Mouse (Mus musculus): ENCODE data around the gene Eno4. TPM values are rescaled to one million over a fixed set of nuclear protein-coding genes. Genes with fewer than 3 reads are reported as not detected.

Gene Eno4
- polyA plus RNA-seq, 1 experiment from 2014 or later, result not detected

GRCm38 (mm10) chr19:58945959-58946358, 2.7 kb downstream of the Eno4 start:
- H3K79me2 ChIP-seq (ENCODE audit: inconsistent target), result no peaks in the 10 kb centered on the region
- 86% methylated on average over 7 of the region's 7 CpGs for WGBS (ENCODE audit: missing documents)
- no peak overlapping the region for H3K27ac ChIP-seq
- H3K4me3 ChIP-seq (ENCODE audit: inconsistent target), result no peak overlapping the region
- H3K36me3 ChIP-seq (ENCODE audit: inconsistent target), result no peaks in the 10 kb centered on the region

DNA sequence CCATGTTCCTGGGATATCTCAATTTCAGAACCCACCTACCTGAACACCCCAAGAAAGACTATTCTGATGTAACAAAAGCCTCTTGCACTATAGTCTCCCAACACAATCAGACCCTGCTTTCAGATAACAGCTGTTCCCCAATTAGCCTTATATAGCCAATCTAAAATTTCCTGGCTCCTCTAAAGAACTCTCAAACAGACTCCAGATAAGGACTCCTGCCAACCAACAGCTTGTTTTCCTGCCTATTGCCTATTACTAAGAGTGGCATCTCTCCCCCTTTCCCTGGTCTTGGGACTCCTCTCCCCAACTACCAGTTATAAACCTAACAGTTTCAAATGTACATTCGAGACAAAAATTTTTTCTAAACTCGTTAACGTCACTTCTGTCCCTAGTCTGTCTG, 8.3 kb downstream of the Eno4 start:
- no peaks in the 10 kb centered on the region for H3K79me2 ChIP-seq (ENCODE audit: inconsistent target)
- WGBS (ENCODE audit: missing documents), result 93% methylated on average over 3 of the region's 3 CpGs
- H3K36me3 ChIP-seq (ENCODE audit: inconsistent target), result no peaks in the 10 kb centered on the region
- H3K4me3 ChIP-seq (ENCODE audit: inconsistent target), result no peak overlapping the region
- no peak overlapping the region for H3K27ac ChIP-seq

GRCm38 (mm10) chr19:58952236-58952635, 9.0 kb downstream of the Eno4 start:
- no peaks in the 10 kb centered on the region for H3K79me2 ChIP-seq (ENCODE audit: inconsistent target)
- no peaks in the 10 kb centered on the region for H3K36me3 ChIP-seq (ENCODE audit: inconsistent target)
- H3K4me3 ChIP-seq (ENCODE audit: inconsistent target), result no peak overlapping the region
- WGBS (ENCODE audit: missing documents), result 71% methylated on average over 9 of the region's 13 CpGs
- no peak overlapping the region for H3K27ac ChIP-seq

DNA sequence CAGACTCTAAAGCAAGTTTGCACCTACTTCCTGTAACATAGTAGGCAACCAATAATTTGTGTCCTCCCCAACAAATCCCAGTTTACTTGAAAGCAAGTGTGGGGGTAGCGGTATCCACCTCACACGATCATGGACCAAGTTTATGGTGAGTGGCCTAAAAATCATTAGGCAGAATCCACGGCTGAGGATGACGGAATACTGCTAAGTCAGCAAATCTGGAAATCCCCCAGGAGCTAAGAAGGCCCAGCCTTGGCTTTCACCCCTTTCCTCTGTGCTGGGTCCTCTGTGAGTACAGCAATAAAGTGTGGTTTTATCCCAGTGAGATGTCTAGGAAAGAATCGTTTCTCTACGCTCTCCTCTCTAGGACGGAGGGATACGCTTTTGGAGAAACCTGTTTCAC, 11.6 kb downstream of the Eno4 start:
- H3K4me3 ChIP-seq (ENCODE audit: inconsistent target), result no peak overlapping the region
- no peak overlapping the region for H3K27ac ChIP-seq
- WGBS (ENCODE audit: missing documents), result 92% methylated on average over 8 of the region's 8 CpGs
- no peaks in the 10 kb centered on the region for H3K79me2 ChIP-seq (ENCODE audit: inconsistent target)
- H3K36me3 ChIP-seq (ENCODE audit: inconsistent target), result no peaks in the 10 kb centered on the region

- no peak overlapping the region for H3K27ac ChIP-seq
- H3K79me2 ChIP-seq (ENCODE audit: inconsistent target), result no peaks in the 10 kb centered on the region
- H3K4me3 ChIP-seq (ENCODE audit: inconsistent target), result no peak overlapping the region
- 93% methylated on average over 8 of the region's 8 CpGs for WGBS (ENCODE audit: missing documents)
- H3K36me3 ChIP-seq (ENCODE audit: inconsistent target), result no peaks in the 10 kb centered on the region
Measured at GRCm38 (mm10) chr19:58963011-58963410, 19.8 kb downstream of the Eno4 start.

GRCm38 (mm10) chr19:58968731-58969506, 25.7 kb downstream of the Eno4 start:
- no peak overlapping the region for H3K27ac ChIP-seq
- 72% methylated on average over 15 of the region's 15 CpGs for WGBS (ENCODE audit: missing documents)
- H3K79me2 ChIP-seq (ENCODE audit: inconsistent target), result no peaks in the 10 kb centered on the region
- no peak overlapping the region for H3K4me3 ChIP-seq (ENCODE audit: inconsistent target)
- 0 out of 2 replicates have a peak, but pooled peaks cover 12% of the 10 kb centered on the region for H3K36me3 ChIP-seq (ENCODE audit: inconsistent target)

- H3K36me3 ChIP-seq (ENCODE audit: inconsistent target), result peaks cover 26% of the 10 kb centered on the region; the same call in 1 of the 2 replicates
- H3K4me3 ChIP-seq (ENCODE audit: inconsistent target), result no peak overlapping the region
- no peaks in the 10 kb centered on the region for H3K79me2 ChIP-seq (ENCODE audit: inconsistent target)
- 86% methylated on average over 13 of the region's 13 CpGs for WGBS (ENCODE audit: missing documents)
- H3K27ac ChIP-seq, result no peak overlapping the region
Measured at GRCm38 (mm10) chr19:58970826-58971225, 27.6 kb downstream of the Eno4 start.

DNA sequence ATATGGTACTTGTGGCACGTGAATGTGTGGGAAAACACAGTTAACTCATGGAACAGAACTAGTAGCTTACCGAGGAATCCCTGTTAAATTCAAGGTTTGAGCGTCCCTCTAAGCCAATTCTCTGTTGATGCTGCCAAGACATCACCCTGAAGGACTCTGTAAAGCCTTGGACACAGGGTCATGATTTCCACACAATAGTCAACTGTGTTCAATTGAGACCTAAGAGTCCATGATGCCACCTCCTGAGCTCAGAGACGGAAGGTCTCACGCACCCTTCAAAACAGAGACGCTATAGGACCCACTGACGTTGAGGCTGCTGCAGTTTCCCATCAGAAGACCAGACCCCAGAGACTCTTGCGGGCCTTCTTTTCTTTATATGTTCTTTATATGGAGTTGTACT, 30.9 kb downstream of the Eno4 start:
- Histone ChIP-seq H3K79me2 (ENCODE audit: inconsistent target) (no peaks in the 10 kb centered on the region), H3K4me3 (ENCODE audit: inconsistent target) (no peak overlapping the region), H3K27ac (no peak overlapping the region), H3K36me3 (ENCODE audit: inconsistent target) (peaks cover 26% of the 10 kb centered on the region; the same call in 1 of the 2 replicates)
- 93% methylated on average over 8 of the region's 8 CpGs for WGBS (ENCODE audit: missing documents)

- Histone ChIP-seq H3K4me3 (ENCODE audit: inconsistent target) (no peak overlapping the region), H3K79me2 (ENCODE audit: inconsistent target) (no peaks in the 10 kb centered on the region), H3K36me3 (ENCODE audit: inconsistent target) (peaks cover 26% of the 10 kb centered on the region; the same call in 1 of the 2 replicates), H3K27ac (no peak overlapping the region)
- 82% methylated on average over 11 of the region's 11 CpGs for WGBS (ENCODE audit: missing documents)
Measured at GRCm38 (mm10) chr19:58975216-58975863, 32.1 kb downstream of the Eno4 start.

- H3K4me3 ChIP-seq (ENCODE audit: inconsistent target), result no peak overlapping the region
- peak overlapping the region; percentile 59 for H3K27ac ChIP-seq
- peaks cover 17% of the 10 kb centered on the region; the same call in 1 of the 2 replicates for H3K36me3 ChIP-seq (ENCODE audit: inconsistent target)
- no peaks in the 10 kb centered on the region for H3K79me2 ChIP-seq (ENCODE audit: inconsistent target)
- 21% methylated on average over 11 of the region's 11 CpGs for WGBS (ENCODE audit: missing documents)
Measured at GRCm38 (mm10) chr19:58978401-58979171, 35.4 kb downstream of the Eno4 start.

DNA sequence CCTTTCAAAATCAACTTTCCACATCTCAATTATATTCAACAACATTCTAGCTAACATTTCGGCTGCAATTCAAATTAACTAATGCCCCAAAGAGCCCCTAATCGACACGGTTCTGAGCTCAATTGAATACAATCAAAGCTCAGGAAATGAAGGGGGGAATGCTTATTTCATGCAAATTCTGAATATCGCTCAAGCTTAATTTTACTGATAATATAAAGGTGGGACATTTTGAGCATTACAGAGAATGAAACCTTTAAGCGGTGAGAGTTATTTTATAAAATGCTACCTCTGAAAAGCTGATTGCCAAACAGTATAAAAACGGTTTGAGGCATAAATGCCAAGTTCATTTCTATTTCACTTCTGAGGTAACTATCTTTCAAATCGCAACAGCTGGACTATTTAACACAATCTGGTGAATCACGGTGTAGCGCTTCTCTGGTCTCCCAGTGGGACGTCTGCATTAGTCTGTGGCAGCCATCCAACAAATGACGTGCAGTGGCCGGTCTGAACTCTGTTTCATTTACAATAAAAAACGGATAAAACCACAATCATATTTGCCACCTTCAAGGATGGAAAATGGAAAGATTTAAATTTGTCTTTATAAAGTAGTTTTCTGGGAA, 36.3 kb downstream of the Eno4 start:
- H3K79me2 ChIP-seq (ENCODE audit: inconsistent target), result no peaks in the 10 kb centered on the region
- peaks cover 9% of the 10 kb centered on the region; the same call in 1 of the 2 replicates for H3K36me3 ChIP-seq (ENCODE audit: inconsistent target)
- H3K27ac ChIP-seq, result peak overlapping the region; percentile 59
- H3K4me3 ChIP-seq (ENCODE audit: inconsistent target), result no peak overlapping the region
- 57% methylated on average over 13 of the region's 13 CpGs for WGBS (ENCODE audit: missing documents)

GRCm38 (mm10) chr19:58980056-58980440, 36.8 kb downstream of the Eno4 start:
- Histone ChIP-seq H3K36me3 (ENCODE audit: inconsistent target) (peaks cover 9% of the 10 kb centered on the region; the same call in 1 of the 2 replicates), H3K79me2 (ENCODE audit: inconsistent target) (no peaks in the 10 kb centered on the region), H3K4me3 (ENCODE audit: inconsistent target) (no peak overlapping the region), H3K27ac (peak overlapping the region; percentile 59; the same call in 1 of the 2 replicates)
- 74% methylated on average over 5 of the region's 5 CpGs for WGBS (ENCODE audit: missing documents)

- peaks cover 8% of the 10 kb centered on the region; the same call in 1 of the 2 replicates for H3K36me3 ChIP-seq (ENCODE audit: inconsistent target)
- 85% methylated on average over 9 of the region's 9 CpGs for WGBS (ENCODE audit: missing documents)
- H3K4me3 ChIP-seq (ENCODE audit: inconsistent target), result no peak overlapping the region
- H3K79me2 ChIP-seq (ENCODE audit: inconsistent target), result no peaks in the 10 kb centered on the region
- no peak overlapping the region for H3K27ac ChIP-seq
Measured at GRCm38 (mm10) chr19:58981571-58981970, 38.3 kb downstream of the Eno4 start.

- peaks cover 56% of the 10 kb centered on the region for H3K36me3 ChIP-seq (ENCODE audit: inconsistent target)
- H3K79me2 ChIP-seq (ENCODE audit: inconsistent target), result no peaks in the 10 kb centered on the region
- 88% methylated on average over 6 of the region's 6 CpGs for WGBS (ENCODE audit: missing documents)
- no peak overlapping the region for H3K4me3 ChIP-seq (ENCODE audit: inconsistent target)
- no peak overlapping the region for H3K27ac ChIP-seq
Measured at GRCm38 (mm10) chr19:59002827-59003226, 59.6 kb downstream of the Eno4 start.
